Mouse (Mus musculus) bone marrow, adult 2 months (tissue): Measurements from ENCODE around the gene Xrcc4.

Experiments
- CTCF ChIP-seq: fragments of 200-500 bp; IDR thresholded peaks from 2 replicates; pipeline ENCODE4 v1.5.1; 2011; ENCODE audit warnings: low read length, control low read depth; ENCODE audit not compliant: control insufficient read depth, insufficient read depth
- POLR2A ChIP-seq: fragments of 200-500 bp; IDR thresholded peaks from 2 replicates; pipeline ENCODE4 v1.6.1; 2011; ENCODE audit warnings: low read depth, mild to moderate bottlenecking, control low read depth, low read length, borderline replicate concordance; ENCODE audit not compliant: control insufficient read depth

DNA sequence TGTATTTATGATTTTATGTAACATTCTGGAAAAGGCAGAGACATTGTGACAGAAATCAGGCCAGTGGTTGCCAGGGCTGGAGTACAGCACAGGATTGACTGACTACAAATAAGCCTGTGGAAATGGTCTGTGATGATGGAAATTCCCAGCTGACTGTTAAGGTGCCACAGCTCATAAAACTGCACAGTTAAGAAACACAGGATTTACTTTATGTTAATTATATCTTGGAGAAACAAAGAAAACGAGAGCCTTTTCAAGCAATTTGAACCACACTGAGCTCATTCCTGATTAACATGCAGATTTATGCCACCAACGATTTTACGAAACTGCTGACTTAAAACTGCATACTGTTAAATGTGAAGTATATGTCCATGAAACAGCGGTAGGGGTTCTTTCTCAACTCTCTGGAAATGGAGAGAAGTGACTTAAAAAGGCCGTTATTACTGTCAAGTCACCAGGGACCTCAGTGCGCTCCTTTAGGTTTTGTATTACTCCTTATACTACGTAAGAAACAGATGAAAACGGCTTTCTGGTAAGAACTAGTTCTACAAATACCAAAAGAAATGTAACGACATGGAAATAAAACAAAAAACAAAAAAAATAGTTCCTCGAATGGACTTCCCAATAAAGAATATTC lies 210.5 kb downstream of the Xrcc4 start:
- TF ChIP-seq CTCF (no peak), POLR2A (no peak)
